27 mouse cellular contexts compared by ENCODE assay signal in genomic region chr9:78035296-78035695, GRCm38 (mm10). TPM values are rescaled to one million over a fixed set of nuclear protein-coding genes. Genes with fewer than 3 reads are reported as not detected.
DNase-seq lines count a peak whose midpoint lies in the region; ATAC-seq and TF ChIP-seq lines count a peak whose summit lies in the region.
"Had no signal": no experiment of that assay in that cellular context is flagged by ENCODE, and none has a peak within 500 bp of the region (broad histone marks: within the 10 kb centered on the region; RNA-seq: fewer than 3 reads in every experiment).

No protein-coding gene starts in this region.

- TF ChIP-seq CTCF in forebrain, postnatal 0 days (IDR thresholded peaks at IDR 0.05; ENCODE audit: low read depth) = 0 out of 2 replicates have a peak, but pooled peaks have one; percentile 7
- TF ChIP-seq CTCF in Patski (IDR thresholded peaks at IDR 0.05) = peak; percentile 58

- H3K4me1 ChIP-seq in forebrain, postnatal 0 days (ENCODE audit: insufficient read depth) = no peaks in the 10 kb centered on the region
- H3K4me1 ChIP-seq in forebrain, embryonic 16.5 days (replicated peaks; ENCODE audit: control insufficient read depth, insufficient read depth, low read length) = no peaks in the 10 kb centered on the region
- H3K4me1 ChIP-seq in kidney, embryonic 14.5 days (ENCODE audit: control insufficient read depth, insufficient read depth, low read length) = no peaks in the 10 kb centered on the region
- H3K4me1 ChIP-seq: embryonic facial prominence, embryonic 13.5 days; intestine, embryonic 15.5 days; liver, embryonic 15.5 days had no signal

- no peak overlapping the region for H3K4me3 ChIP-seq in forebrain, postnatal 0 days (ENCODE audit: low read depth, low read length)
- no peak overlapping the region for H3K4me3 ChIP-seq in forebrain, embryonic 16.5 days (replicated peaks; ENCODE audit: low read length)
- H3K4me3 ChIP-seq in kidney, embryonic 14.5 days (ENCODE audit: low read length) = no peak overlapping the region
- H3K4me3 ChIP-seq: embryonic facial prominence, embryonic 13.5 days; intestine, embryonic 15.5 days; limb, embryonic 12.5 days; liver, embryonic 15.5 days had no signal

- WGBS in forebrain, postnatal 0 days = 84% methylated on average over 5 of the region's 5 CpGs
- 73% methylated on average over 5 of the region's 5 CpGs for WGBS in forebrain, embryonic 16.5 days
- WGBS in kidney, embryonic 14.5 days = 81% methylated on average over 5 of the region's 5 CpGs

- H3K36me3 ChIP-seq in forebrain, postnatal 0 days (ENCODE audit: insufficient read depth) = no peaks in the 10 kb centered on the region
- H3K36me3 ChIP-seq in forebrain, embryonic 16.5 days (ENCODE audit: control insufficient read depth, insufficient read depth) = no peaks in the 10 kb centered on the region
- no peaks in the 10 kb centered on the region for H3K36me3 ChIP-seq in kidney, embryonic 14.5 days (ENCODE audit: control insufficient read depth, insufficient read depth, low read length)
- H3K36me3 ChIP-seq: embryonic facial prominence, embryonic 13.5 days; intestine, embryonic 15.5 days; limb, embryonic 12.5 days; liver, embryonic 15.5 days had no signal

- no peak overlapping the region for H3K9ac ChIP-seq in forebrain, postnatal 0 days
- no peak overlapping the region for H3K9ac ChIP-seq in forebrain, embryonic 16.5 days (replicated peaks; ENCODE audit: low read depth, low read length)
- H3K9ac ChIP-seq in kidney, embryonic 14.5 days (ENCODE audit: low read depth, low read length) = no peak overlapping the region
- H3K9ac ChIP-seq: embryonic facial prominence, embryonic 13.5 days; hindbrain, embryonic 14.5 days; intestine, embryonic 15.5 days; limb, embryonic 12.5 days; liver, embryonic 15.5 days had no signal

- H3K9me3 ChIP-seq in forebrain, postnatal 0 days (ENCODE audit: low read length) = no peaks in the 10 kb centered on the region
- H3K9me3 ChIP-seq in forebrain, embryonic 16.5 days (ENCODE audit: control insufficient read depth, low read length) = no peaks in the 10 kb centered on the region
- H3K9me3 ChIP-seq in kidney, embryonic 14.5 days (ENCODE audit: control insufficient read depth, low read length) = no peaks in the 10 kb centered on the region
- H3K9me3 ChIP-seq: embryonic facial prominence, embryonic 13.5 days; intestine, embryonic 15.5 days; limb, embryonic 12.5 days; liver, embryonic 15.5 days had no signal

- H3K27ac ChIP-seq in forebrain, postnatal 0 days (ENCODE audit: low read depth, low read length) = no peak overlapping the region
- H3K27ac ChIP-seq in forebrain, embryonic 16.5 days (ENCODE audit: low read length) = no peak overlapping the region
- H3K27ac ChIP-seq in kidney, embryonic 14.5 days (ENCODE audit: low read depth, low read length) = no peak overlapping the region
- H3K27ac ChIP-seq: embryonic facial prominence, embryonic 13.5 days; hindbrain, embryonic 14.5 days; intestine, embryonic 15.5 days; limb, embryonic 12.5 days; liver, embryonic 15.5 days had no signal

- ATAC-seq in forebrain, postnatal 0 days = no peak
- no peak for ATAC-seq in forebrain, embryonic 16.5 days
- ATAC-seq in kidney, embryonic 14.5 days (ENCODE audit: low FRiP score, low TSS enrichment) = no peak
- peak; percentile 54 for ATAC-seq in Patski
- ATAC-seq: forebrain, embryonic 14.5 days; intestine, embryonic 15.5 days had no signal

- H3K27me3 ChIP-seq in forebrain, postnatal 0 days (ENCODE audit: insufficient read depth, low read length) = no peaks in the 10 kb centered on the region
- H3K27me3 ChIP-seq in forebrain, embryonic 16.5 days (replicated peaks; ENCODE audit: control insufficient read depth, insufficient read depth, low read length) = no peaks in the 10 kb centered on the region
- H3K27me3 ChIP-seq in kidney, embryonic 14.5 days (ENCODE audit: control insufficient read depth, insufficient read depth, low read length) = no peaks in the 10 kb centered on the region
- H3K27me3 ChIP-seq in Patski = no peaks in the 10 kb centered on the region
- H3K27me3 ChIP-seq: embryonic facial prominence, embryonic 13.5 days; intestine, embryonic 15.5 days; limb, embryonic 12.5 days had no signal

- DNase-seq in forebrain, postnatal 0 days = no peak
- peak; percentile 34 for DNase-seq in kidney, postnatal 10 days
- peak; percentile 30 for DNase-seq in 3T3-L1 (ENCODE audit: low read depth, low spot score)
- DNase-seq in Patski (ENCODE audit: low read depth, low spot score) = no peak
- DNase-seq in left cerebral cortex, adult 9 months (ENCODE audit: low spot score in 2 of 2) = no peak
- no peak for DNase-seq in frontal cortex, postnatal 36 days (ENCODE audit: low spot score in 2 of 2)
- DNase-seq: cerebellum, adult 11-12 months; cerebellum, postnatal 14 days; heart, postnatal 14 days; layer of hippocampus, adult 9-11 months; right cerebral cortex, postnatal 4 days had no signal

- in situ Hi-C loops in Patski (cut with MboI; ENCODE audit: low pct_unique_long_range_greater_than_20kb) = loop anchor here (10.0 kb wide), 1 partner anchor 370 kb away; no protein-coding TSS in a partner anchor

- CTCF ChIA-PET in Patski (lab: Charles Lee) = interaction anchor here (0.8 to 2.1 kb wide), 5 partner anchors 9 to 233 kb away, joined by 3 to 8 read pairs (median 4); no protein-coding TSS in a partner anchor

- no peak overlapping the region for H3K4me2 ChIP-seq in forebrain, postnatal 0 days (ENCODE audit: low read depth)
- no peak overlapping the region for H3K4me2 ChIP-seq in forebrain, embryonic 16.5 days (ENCODE audit: low read length)
- no peak overlapping the region for H3K4me2 ChIP-seq in kidney, embryonic 14.5 days (replicated peaks; ENCODE audit: low read depth, low read length)
- H3K4me2 ChIP-seq: embryonic facial prominence, embryonic 13.5 days; heart, embryonic 11.5 days; hindbrain, embryonic 14.5 days; intestine, embryonic 15.5 days; limb, embryonic 12.5 days; liver, embryonic 15.5 days had no signal

- POLR2A ChIA-PET in Patski (lab: Charles Lee) = interaction anchor here (0.5 kb wide), 1 partner anchor 16 kb away, joined by 3 read pairs; no protein-coding TSS in a partner anchor

RNA-seq across cellular contexts. Expression of gene Gcm1, which starts 16.4 kb away (rescaled TPM):
- not detected in 2 replicates for total RNA-seq in forebrain, postnatal 0 days (2014; rRNA removed)
- polyA plus RNA-seq in forebrain, postnatal 0 days (2015; fragmentation: Nextera tagmentation; extraction: Ambion mirVana) = not detected in 2 replicates
- polyA plus RNA-seq in forebrain, embryonic 16.5 days (2015; fragmentation: Nextera tagmentation; extraction: Ambion mirVana) = not detected in 2 replicates
- polyA plus RNA-seq in kidney, embryonic 14.5 days (2014; fragmentation: Nextera tagmentation; extraction: Ambion mirVana) = 0.39 and 0.51 TPM in 2 replicates
- polyA plus RNA-seq in Patski (2021) = 0.17 TPM
- total RNA-seq: adrenal gland, postnatal 25 days; gastrocnemius, adult 18-20 months; gastrocnemius, postnatal 4 days; heart, postnatal 14 days; left cerebral cortex, adult 8-10 months; megakaryocyte-erythroid progenitor cell, adult 5-6 weeks had no signal
- polyA plus RNA-seq: forebrain, embryonic 14.5 days; heart, embryonic 11.5 days; hindbrain, embryonic 14.5 days; intestine, embryonic 15.5 days; limb, embryonic 12.5 days; liver, embryonic 15.5 days; neural tube, embryonic 11.5 days; stomach, embryonic 16.5 days had no signal

Comparison
In these comparisons a context has a peak if more than half of its experiments do, and no peak if none do; other contexts are left out.
1. DNase-seq: peak in kidney, postnatal 10 days (single experiment) and 3T3-L1 (single experiment); none in forebrain, postnatal 0 days (single experiment), Patski (single experiment), left cerebral cortex, adult 9 months (0 of 2) and frontal cortex, postnatal 36 days (0 of 2).